Mouse (Mus musculus): ENCODE measurements around the gene Brinp3.

Gene Brinp3

GRCm38 (mm10) chr1:146799986-146800553 is 305.5 kb downstream of the Brinp3 start:
- DNase-seq, result no peak

GRCm38 (mm10) chr1:146801821-146802220 is 307.3 kb downstream of the Brinp3 start:
- no peak for DNase-seq

- DNase-seq, result no peak
Observed at GRCm38 (mm10) chr1:146807765-146808164, 313.2 kb downstream of the Brinp3 start.

- no peak for DNase-seq
Observed at GRCm38 (mm10) chr1:146833888-146834287, 339.3 kb downstream of the Brinp3 start.

GRCm38 (mm10) chr1:146844087-146844486 is 349.5 kb downstream of the Brinp3 start:
- peak; percentile 6 to 14 for DNase-seq

GRCm38 (mm10) chr1:146848892-146849291 is 354.3 kb downstream of the Brinp3 start:
- DNase-seq, result no peak

- DNase-seq, result no peak
Observed at GRCm38 (mm10) chr1:146850147-146850546, 355.6 kb downstream of the Brinp3 start.

GRCm38 (mm10) chr1:146898636-146899035 is 404.1 kb downstream of the Brinp3 start:
- DNase-seq, result no peak

GRCm38 (mm10) chr1:146901691-146902090 is 407.1 kb downstream of the Brinp3 start:
- DNase-seq, result no peak

- no peak for DNase-seq
Observed at GRCm38 (mm10) chr1:146939463-146940389, 445.2 kb downstream of the Brinp3 start.

All from cerebellum, postnatal 10 days (tissue).